Mouse (Mus musculus) left cerebral cortex, adult 18-20 months (tissue): ENCODE measurements around the gene Zcchc2. TPM values are rescaled to one million over a fixed set of nuclear protein-coding genes. Genes with fewer than 3 reads are reported as not detected.
A peak's percentile ranks its signal among the peaks of the same experiment; 100 is the strongest.

Source experiments
- DNase-seq, 2 experiments: peaks; one replicate each; pipeline ENCODE4 v3.0.0; 2021 to 2022; ENCODE audit warnings: low spot score in 2 of 2, mixed read lengths in 1 of 2
- total RNA-seq, 2 experiments: library from RNA; stranded (reverse); gene quantifications; 2 replicates each; pipeline ENCODE4 v1.2.3; 2021

The Zcchc2 gene
- total RNA-seq, 2 experiments from 2014 or later: 22.2 to 24.0 TPM

- DNase-seq: no peak
Observed at GRCm38 (mm10) chr1:106031908-106032307, 41.7 kb downstream of the Zcchc2 start.

- no peak for DNase-seq
Observed at GRCm38 (mm10) chr1:106034776-106035175, 44.6 kb downstream of the Zcchc2 start.

- peak; percentile 62 to 73 for DNase-seq
Observed at GRCm38 (mm10) chr1:106036861-106037599, 46.8 kb downstream of the Zcchc2 start.

GRCm38 (mm10) chr1:106039326-106039725, 49.1 kb downstream of the Zcchc2 start:
- DNase-seq: no peak

GRCm38 (mm10) chr1:106040271-106040670, 50.1 kb downstream of the Zcchc2 start:
- no peak for DNase-seq

GRCm38 (mm10) chr1:106042221-106042620, 52.0 kb downstream of the Zcchc2 start:
- no peak for DNase-seq

- peak in 1 of 2 experiments; percentile 15 for DNase-seq
Observed at GRCm38 (mm10) chr1:106043053-106043820, 53.0 kb downstream of the Zcchc2 start.

GRCm38 (mm10) chr1:106049036-106049435, 58.8 kb downstream of the Zcchc2 start:
- DNase-seq: no peak

GRCm38 (mm10) chr1:106054978-106055377, 64.8 kb downstream of the Zcchc2 start:
- no peak for DNase-seq

GRCm38 (mm10) chr1:106058355-106058754, 68.1 kb downstream of the Zcchc2 start:
- no peak for DNase-seq

- DNase-seq: no peak
Observed at GRCm38 (mm10) chr1:106059516-106060277, 69.5 kb downstream of the Zcchc2 start.

GRCm38 (mm10) chr1:106061185-106061910, 71.1 kb downstream of the Zcchc2 start:
- DNase-seq: no peak

- no peak for DNase-seq
Observed at GRCm38 (mm10) chr1:106062891-106063590, 72.8 kb downstream of the Zcchc2 start.

GRCm38 (mm10) chr1:106063591-106064170, 73.5 kb downstream of the Zcchc2 start:
- DNase-seq: no peak

- DNase-seq: no peak
Observed at GRCm38 (mm10) chr1:106064291-106064690, 74.1 kb downstream of the Zcchc2 start.

- no peak for DNase-seq
Observed at GRCm38 (mm10) chr1:106064711-106065110, 74.5 kb downstream of the Zcchc2 start.

- DNase-seq: no peak
Observed at GRCm38 (mm10) chr1:106065679-106066078, 75.5 kb downstream of the Zcchc2 start.

GRCm38 (mm10) chr1:106067306-106067705, 77.1 kb downstream of the Zcchc2 start:
- DNase-seq: no peak

GRCm38 (mm10) chr1:106069867-106070543, 79.8 kb downstream of the Zcchc2 start:
- DNase-seq: no peak
